Mouse (Mus musculus): ENCODE data around the gene Nek7.

DNA sequence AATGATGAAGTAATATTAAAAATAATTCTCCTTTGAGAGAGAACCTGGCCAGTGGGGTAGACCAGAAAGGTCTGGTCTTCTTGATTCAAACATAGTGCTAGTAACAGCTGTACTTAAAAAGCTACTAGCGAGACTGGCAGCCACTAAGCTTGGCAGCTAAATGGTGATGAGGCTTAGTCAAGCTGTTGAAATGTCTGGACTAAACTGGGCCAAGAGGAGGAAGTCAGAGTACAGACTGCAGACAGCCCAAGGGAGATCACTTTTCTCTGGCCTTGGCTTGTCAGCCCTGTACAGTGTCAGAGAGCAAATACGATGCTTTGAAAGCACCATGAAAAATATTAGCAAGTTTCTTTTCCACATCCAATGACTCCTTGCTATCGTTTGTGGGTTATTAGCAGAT, 2.5 kb upstream of the Nek7 start:
- no peak for TF ChIP-seq ETS1 (IDR thresholded peaks at IDR 0.05; ENCODE audit: low read depth, low read length)
- TF ChIP-seq CTCF (IDR thresholded peaks at IDR 0.05 in 2 of 3, conservative IDR thresholded peaks at IDR 0.05 in 1 of 3; ENCODE audit: control insufficient read depth in 1 of 3, insufficient read depth in 1 of 3, low read depth in 2 of 3, low read length in 3 of 3, poor library complexity in 1 of 3, severe bottlenecking in 1 of 3) = no peak
- no peak for TF ChIP-seq TAL1 (IDR thresholded peaks at IDR 0.05; ENCODE audit: low read length)
- no peak for TF ChIP-seq BHLHE40 (IDR thresholded peaks at IDR 0.05; ENCODE audit: borderline replicate concordance, low read depth, low read length)
- no peak for TF ChIP-seq USF2 (IDR thresholded peaks at IDR 0.05; ENCODE audit: borderline replicate concordance in 1 of 2, insufficient read depth in 1 of 2, low read depth in 1 of 2, low read length in 2 of 2)
- no peak for TF ChIP-seq RCOR1 (IDR thresholded peaks at IDR 0.05; ENCODE audit: low read depth, low read length)
- no peak for TF ChIP-seq EP300 (IDR thresholded peaks at IDR 0.05; ENCODE audit: low read depth in 1 of 2, low read length in 2 of 2)
- no peak for TF ChIP-seq NELFE (IDR thresholded peaks at IDR 0.05; ENCODE audit: low read depth, low read length)
- TF ChIP-seq TBP (IDR thresholded peaks at IDR 0.05; ENCODE audit: low read depth, low read length) = no peak
- TF ChIP-seq MXI1 (IDR thresholded peaks at IDR 0.05; ENCODE audit: low read depth, low read length) = no peak
- TF ChIP-seq NRF1 (IDR thresholded peaks at IDR 0.05; ENCODE audit: insufficient read depth, low read depth, low read length, poor library complexity, severe bottlenecking) = no peak
- no peak for TF ChIP-seq POLR2A (IDR thresholded peaks at IDR 0.05; ENCODE audit: control insufficient read depth in 1 of 2, insufficient read depth in 1 of 2, low read depth in 1 of 2, low read length in 2 of 2, poor library complexity in 1 of 2)
- no peak for TF ChIP-seq USF1 (IDR thresholded peaks at IDR 0.05; ENCODE audit: low read depth, low read length)
- no peak for TF ChIP-seq HCFC1 (IDR thresholded peaks at IDR 0.05; ENCODE audit: low read depth, low read length)
